Mouse (Mus musculus) liver, postnatal 0 days (tissue): ENCODE measurements around the gene Adm2.

Experiments used
- CTCF ChIP-seq: sonication (generic); IDR thresholded peaks from 2 replicates; pipeline ENCODE4 v1.5.1; 2016; ENCODE audit warnings: antibody characterized with exemption, low read depth
- EP300 ChIP-seq: IDR thresholded peaks from 2 replicates; pipeline ENCODE4 v1.6.1; 2016; ENCODE audit warnings: antibody characterized with exemption, low read depth, mild to moderate bottlenecking

GRCm38 (mm10) chr15:89339696-89340095, 17.2 kb downstream of the Adm2 start:
- TF ChIP-seq CTCF (no peak), EP300 (no peak)
